Mouse (Mus musculus) kidney, adult 2 months (tissue): ENCODE measurements around the gene Ap3d1. TPM values are rescaled to one million over a fixed set of nuclear protein-coding genes. Genes with fewer than 3 reads are reported as not detected.
A peak's percentile ranks its signal among the peaks of the same experiment; 100 is the strongest.

ENCODE experiments used
- DNase-seq: peaks from one replicate; pipeline ENCODE4 v3.0.0; 2021
- H3K27ac ChIP-seq: fragments of 200-500 bp; 2 replicates; pipeline ENCODE4 v1.5.1; 2012; ENCODE audit warnings: low read depth, low read length, control low read depth, inconsistent platforms; ENCODE audit not compliant: insufficient read depth
- H3K27me3 ChIP-seq: fragments of 200-500 bp; replicated peaks from 2 replicates; pipeline ENCODE4 v1.6.1; 2012; ENCODE audit warnings: mild to moderate bottlenecking, moderate library complexity, low read length, inconsistent platforms; ENCODE audit not compliant: control insufficient read depth, insufficient read depth
- H3K36me3 ChIP-seq: fragments of 200-500 bp; 2 replicates; pipeline ENCODE4 v1.6.1; 2012; ENCODE audit warnings: mild to moderate bottlenecking, moderate library complexity, low read length, inconsistent platforms; ENCODE audit not compliant: control insufficient read depth, insufficient read depth
- H3K4me1 ChIP-seq: fragments of 200-500 bp; 2 replicates; pipeline ENCODE4 v1.6.1; 2011; ENCODE audit warnings: low read length; ENCODE audit not compliant: control insufficient read depth, insufficient read depth
- H3K4me3 ChIP-seq: fragments of 200-500 bp; 2 replicates; pipeline ENCODE4 v1.5.1; 2011; ENCODE audit warnings: mild to moderate bottlenecking, low read depth, low read length, control low read depth; ENCODE audit not compliant: insufficient read depth
- CTCF ChIP-seq: fragments of 200-500 bp; conservative IDR thresholded peaks from 2 replicates; pipeline ENCODE4 v1.5.1; 2011; ENCODE audit warnings: low read depth, mild to moderate bottlenecking, control low read depth, low read length, moderate library complexity, mixed read lengths; ENCODE audit not compliant: insufficient read depth, insufficient read length
- POLR2A ChIP-seq: fragments of 200-500 bp; IDR thresholded peaks from one replicate; pipeline ENCODE4 v1.6.1; 2011; ENCODE audit warnings: low read depth, low read length, control low read depth
- WGBS: fragments of 180-500 bp; shearing (Covaris S2); methylation state at CpG from one replicate; pipeline ENCODE4 v1.1.7; 2018; 5-methylcytosine and 5-hydroxymethylcytosine counted together
- polyA plus RNA-seq: library from polyadenylated mRNA; depleted of rRNA; stranded (reverse); fragments of >200 nt; gene quantifications from 2 replicates; pipeline ENCODE4 v1.2.3, GENCODE M21; 2012

Gene Ap3d1
- polyA plus RNA-seq, 1 experiment = 87.7 TPM

GRCm38 (mm10) chr10:80697812-80698211 is 44.3 kb downstream of the Ap3d1 start:
- peaks cover 38% of the 10 kb centered on the region for H3K4me1 ChIP-seq
- H3K36me3 ChIP-seq = no peaks in the 10 kb centered on the region
- no peak overlapping the region for H3K27ac ChIP-seq
- TF ChIP-seq POLR2A (no peak), CTCF (no peak)
- H3K27me3 ChIP-seq = no peaks in the 10 kb centered on the region
- DNase-seq = no peak
- no peak overlapping the region for H3K4me3 ChIP-seq
- WGBS = 92% methylated on average over 9 of the region's 9 CpGs

- Histone ChIP-seq H3K4me1 (peaks cover 41% of the 10 kb centered on the region), H3K27ac (no peak overlapping the region), H3K4me3 (no peak overlapping the region), H3K27me3 (no peaks in the 10 kb centered on the region), H3K36me3 (no peaks in the 10 kb centered on the region)
- 85% methylated on average over 8 of the region's 8 CpGs for WGBS
- DNase-seq = no peak
- TF ChIP-seq POLR2A = no peak
- TF ChIP-seq CTCF = no peak
These were observed 44.7 kb downstream of the Ap3d1 start for GRCm38 (mm10) chr10:80697393-80697787.

- H3K27me3 ChIP-seq = no peaks in the 10 kb centered on the region
- 37% methylated on average over 12 of the region's 12 CpGs for WGBS
- H3K36me3 ChIP-seq = no peaks in the 10 kb centered on the region
- no peak overlapping the region for H3K4me3 ChIP-seq
- peak overlapping the region; percentile 62 for H3K27ac ChIP-seq
- peaks cover 41% of the 10 kb centered on the region for H3K4me1 ChIP-seq
- TF ChIP-seq CTCF (no peak), POLR2A (no peak)
- DNase-seq = no peak
These were observed 45.3 kb downstream of the Ap3d1 start for GRCm38 (mm10) chr10:80696502-80697392.

- DNase-seq = no peak
- H3K4me3 ChIP-seq = no peak overlapping the region
- TF ChIP-seq POLR2A = no peak
- TF ChIP-seq CTCF = no peak
- peak overlapping the region; percentile 62 for H3K27ac ChIP-seq
- H3K27me3 ChIP-seq = no peaks in the 10 kb centered on the region
- WGBS = 46% methylated on average over 10 of the region's 10 CpGs
- H3K36me3 ChIP-seq = no peaks in the 10 kb centered on the region
- H3K4me1 ChIP-seq = peaks cover 38% of the 10 kb centered on the region
These were observed 46.1 kb downstream of the Ap3d1 start for GRCm38 (mm10) chr10:80695801-80696501.

GRCm38 (mm10) chr10:80695186-80695585 is 46.9 kb downstream of the Ap3d1 start:
- Histone ChIP-seq H3K27me3 (no peaks in the 10 kb centered on the region), H3K36me3 (no peaks in the 10 kb centered on the region), H3K4me1 (peaks cover 35% of the 10 kb centered on the region), H3K27ac (peak overlapping the region; percentile 72), H3K4me3 (no peak overlapping the region)
- WGBS = 48% methylated on average over 2 of the region's 2 CpGs
- DNase-seq = peak; percentile 78
- TF ChIP-seq POLR2A (no peak), CTCF (no peak)

GRCm38 (mm10) chr10:80694159-80694938 is 47.7 kb downstream of the Ap3d1 start:
- Histone ChIP-seq H3K27ac (peak overlapping the region; percentile 72), H3K36me3 (no peaks in the 10 kb centered on the region), H3K4me1 (peaks cover 35% of the 10 kb centered on the region), H3K4me3 (no peak overlapping the region), H3K27me3 (no peaks in the 10 kb centered on the region)
- no peak for TF ChIP-seq CTCF
- no peak for TF ChIP-seq POLR2A
- WGBS = 89% methylated on average over 13 of the region's 13 CpGs
- no peak for DNase-seq
